Mouse (Mus musculus) right cerebral cortex, postnatal 14 days (tissue): Measurements from ENCODE around the gene Zc3h13.
A peak's percentile ranks its signal among the peaks of the same experiment; 100 is the strongest.

Source experiments
- DNase-seq: peaks from one replicate; pipeline ENCODE4 v3.0.0; 2022

The Zc3h13 gene

DNA sequence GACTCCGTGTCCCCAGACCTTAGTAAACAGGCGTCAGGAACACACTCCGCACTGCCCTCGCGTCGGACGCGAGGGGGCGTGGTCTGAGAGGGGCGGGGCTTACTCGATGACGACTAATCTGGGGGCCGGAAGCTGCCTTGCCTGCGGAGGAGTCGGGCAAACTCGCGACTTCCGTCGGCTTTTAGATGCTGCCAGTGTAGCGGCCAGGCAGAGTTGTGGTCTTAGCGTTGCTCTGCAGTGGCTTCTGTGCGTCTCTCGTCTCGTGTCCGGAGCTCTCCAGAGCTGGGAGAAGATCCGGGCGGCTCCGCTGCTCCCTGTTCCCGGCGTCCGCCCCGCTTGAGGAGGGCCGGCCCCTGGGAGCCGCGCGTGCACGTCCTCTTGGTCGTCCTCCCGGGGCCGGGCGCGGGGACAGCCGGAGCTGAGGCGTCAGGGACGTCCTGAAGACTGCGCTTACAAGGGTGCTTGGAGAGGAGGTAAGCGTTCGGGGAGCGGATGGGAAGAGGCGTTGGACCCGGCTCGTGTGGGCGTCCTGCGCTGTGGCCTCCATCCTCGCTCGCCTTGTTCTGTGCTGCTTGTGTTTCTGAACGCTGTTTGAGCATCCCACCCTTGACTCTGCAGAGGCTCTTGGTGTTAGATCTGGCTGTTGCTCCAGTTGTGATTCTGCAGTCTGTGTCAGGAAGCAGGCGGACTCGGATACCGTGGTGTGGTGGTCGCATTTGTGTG lies at the start of gene Zc3h13:
Zc3h13 (plus strand) TSS at position 181 of the 723 bp plus-strand sequence.
- peak; percentile 94 for DNase-seq

GRCm38 (mm10) chr14:75235552-75235951 lies 48.6 kb upstream of the Zc3h13 start:
- no peak for DNase-seq

DNA sequence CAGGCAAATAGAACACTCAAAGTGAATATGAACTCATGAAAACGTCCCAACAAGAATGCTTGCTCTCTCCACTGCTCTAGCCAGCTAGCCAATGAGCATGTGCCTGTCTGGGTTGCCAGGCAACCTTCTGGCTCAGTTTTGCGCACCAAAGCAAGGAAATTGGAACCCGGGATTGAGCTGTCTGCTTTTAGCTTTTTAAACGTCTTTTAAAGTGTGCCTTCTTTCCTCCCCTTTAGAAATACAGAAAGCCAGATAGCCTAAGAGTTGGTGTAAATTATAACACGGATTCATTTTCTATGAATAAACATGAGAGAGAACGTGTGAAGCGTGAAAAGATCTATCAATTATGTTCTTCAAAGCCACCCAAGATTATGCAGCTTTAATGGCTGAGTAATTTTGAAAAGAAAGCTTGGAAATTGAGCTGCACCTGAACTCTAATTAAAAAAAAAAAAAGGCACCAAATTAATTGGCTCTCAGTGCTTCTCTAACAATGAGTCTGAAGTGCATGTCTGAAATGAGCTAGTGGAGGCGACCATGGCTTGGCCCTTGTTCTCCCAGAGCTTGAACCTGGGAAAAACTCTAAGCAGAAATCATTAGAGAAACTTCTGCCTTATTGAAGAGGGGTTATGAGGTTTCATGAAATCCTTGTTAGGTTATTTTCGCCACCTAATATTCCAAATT lies 48.1 kb upstream of the Zc3h13 start:
- DNase-seq = peak; percentile 21

GRCm38 (mm10) chr14:75236636-75237003 lies 47.6 kb upstream of the Zc3h13 start:
- DNase-seq = no peak

- DNase-seq = no peak
These were observed 47.1 kb upstream of the Zc3h13 start for GRCm38 (mm10) chr14:75237096-75237495.

DNA sequence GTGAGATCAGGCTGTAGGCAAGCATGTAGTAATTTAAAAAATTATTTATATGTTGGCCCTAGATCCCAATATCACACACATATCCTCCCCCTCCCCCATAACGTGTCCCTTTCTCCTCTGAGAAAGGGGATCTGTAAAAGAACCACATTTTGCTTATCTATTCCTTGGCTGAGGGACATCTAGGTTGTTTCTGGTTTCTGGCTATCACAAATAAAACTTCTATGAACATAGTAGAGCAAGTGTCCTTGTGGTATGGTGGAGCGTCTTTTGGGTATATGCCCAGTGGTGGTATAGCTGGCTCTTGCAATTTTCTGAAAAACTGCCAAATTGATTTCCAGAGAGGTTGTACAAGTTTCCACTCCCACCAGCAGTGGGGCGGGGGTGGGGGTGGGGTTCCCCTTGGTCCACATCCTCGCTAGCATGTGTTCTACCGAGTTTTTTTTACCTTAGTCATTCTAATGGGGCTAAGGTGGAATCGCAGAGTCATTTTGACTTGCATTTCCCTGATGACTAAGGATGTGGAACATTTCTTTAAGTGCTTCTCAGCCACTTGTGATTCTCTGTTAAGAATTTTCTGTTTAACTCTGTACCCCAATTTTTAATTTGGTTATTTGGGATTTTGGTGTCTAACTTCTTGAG lies 46.0 kb upstream of the Zc3h13 start:
- DNase-seq = no peak

GRCm38 (mm10) chr14:75242087-75242486 lies 42.1 kb upstream of the Zc3h13 start, which contains the start of gene Cpb2:
Gene Cpb2, plus strand, starts transcription at chr14:75242287.
- no peak for DNase-seq

DNA sequence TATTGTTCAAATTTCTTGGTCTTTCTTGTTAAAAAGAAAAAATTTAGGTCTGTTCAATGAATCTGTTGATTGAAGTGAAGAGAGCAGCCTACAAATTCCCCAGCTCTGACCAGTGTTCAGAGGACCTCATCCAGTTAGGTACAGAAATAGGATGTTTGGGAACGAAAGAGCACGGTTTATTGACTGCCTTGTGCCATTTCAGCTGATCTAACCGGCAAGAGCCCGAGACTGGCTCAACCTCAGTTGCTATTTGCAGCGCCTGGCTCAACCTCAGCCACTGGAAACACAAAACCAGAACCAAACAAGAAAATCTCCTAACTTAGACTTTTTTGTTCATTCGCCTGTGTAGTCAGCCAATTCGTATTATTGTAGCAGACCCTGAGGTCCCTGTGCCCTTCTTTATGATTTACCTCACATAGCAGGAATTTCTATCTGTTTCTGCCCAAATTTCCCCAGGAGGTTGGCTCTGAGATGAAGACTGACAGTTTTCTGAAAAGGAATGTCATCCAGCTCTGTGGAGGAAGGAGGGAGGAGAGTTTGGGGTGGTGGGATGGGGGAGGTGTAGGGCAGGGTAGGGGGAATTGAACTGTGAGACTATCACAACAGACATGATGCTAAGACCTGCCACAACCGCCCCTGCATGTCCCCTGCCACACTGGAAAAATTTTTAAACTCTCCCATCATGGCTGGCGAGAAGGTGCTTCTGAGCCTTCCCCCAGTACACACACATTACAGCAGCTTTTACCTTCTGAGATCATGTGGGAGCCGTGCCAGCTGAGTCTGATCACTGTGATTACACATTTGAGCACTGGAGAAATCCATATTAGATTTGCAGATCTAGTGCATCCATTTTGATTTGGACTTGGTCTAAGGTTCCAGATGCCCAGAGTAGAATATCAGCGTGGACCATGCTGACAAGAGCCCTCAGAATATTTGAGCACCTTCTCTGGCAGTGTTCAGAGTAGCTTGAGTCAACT lies 37.9 kb upstream of the Zc3h13 start:
- DNase-seq = no peak

DNA sequence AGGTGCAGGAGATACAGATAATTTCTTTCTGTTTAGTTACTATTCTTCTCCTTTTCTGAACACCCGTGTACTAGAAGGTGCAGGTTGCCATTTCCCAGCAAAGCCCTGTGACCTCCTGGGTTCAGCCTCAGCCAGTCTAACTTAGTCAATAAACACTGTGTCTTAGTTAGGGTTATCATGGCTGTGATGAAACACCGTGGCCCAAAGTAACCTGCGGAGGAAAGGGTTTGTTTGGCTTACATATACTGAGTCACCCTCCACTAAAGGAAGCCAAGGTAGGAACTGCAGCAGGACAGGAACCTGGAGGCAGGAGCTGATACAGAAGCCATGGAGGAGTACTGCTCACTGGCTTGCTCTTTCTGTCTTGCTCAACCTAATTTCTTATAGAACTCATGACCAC lies 33.7 kb upstream of the Zc3h13 start:
- DNase-seq = no peak

DNA sequence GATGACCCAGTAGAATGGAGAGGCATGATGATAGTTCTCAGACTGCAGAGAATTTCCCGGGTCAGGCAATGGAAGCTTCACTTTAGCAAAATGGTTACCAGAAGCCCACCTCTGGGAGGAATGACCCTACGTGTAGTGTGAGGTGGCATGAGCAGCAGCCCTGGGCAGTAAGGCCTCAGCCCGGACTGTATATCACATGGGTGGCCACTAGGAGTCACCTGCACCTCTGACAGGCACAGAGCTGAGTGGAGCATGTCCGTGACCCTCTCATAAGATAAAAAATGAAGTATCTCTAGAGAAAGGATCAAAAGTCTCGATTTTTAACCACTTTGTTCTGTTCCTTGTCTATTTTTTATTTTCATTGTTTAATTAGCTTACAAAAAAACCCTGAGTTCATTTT lies 27.7 kb upstream of the Zc3h13 start:
- DNase-seq = no peak

- no peak for DNase-seq
These were observed 14.6 kb upstream of the Zc3h13 start for GRCm38 (mm10) chr14:75269531-75269930.

- peak; percentile 6 for DNase-seq
These were observed 4.5 kb upstream of the Zc3h13 start for GRCm38 (mm10) chr14:75279716-75280115.

GRCm38 (mm10) chr14:75280406-75280805 lies 3.8 kb upstream of the Zc3h13 start:
- DNase-seq = no peak

DNA sequence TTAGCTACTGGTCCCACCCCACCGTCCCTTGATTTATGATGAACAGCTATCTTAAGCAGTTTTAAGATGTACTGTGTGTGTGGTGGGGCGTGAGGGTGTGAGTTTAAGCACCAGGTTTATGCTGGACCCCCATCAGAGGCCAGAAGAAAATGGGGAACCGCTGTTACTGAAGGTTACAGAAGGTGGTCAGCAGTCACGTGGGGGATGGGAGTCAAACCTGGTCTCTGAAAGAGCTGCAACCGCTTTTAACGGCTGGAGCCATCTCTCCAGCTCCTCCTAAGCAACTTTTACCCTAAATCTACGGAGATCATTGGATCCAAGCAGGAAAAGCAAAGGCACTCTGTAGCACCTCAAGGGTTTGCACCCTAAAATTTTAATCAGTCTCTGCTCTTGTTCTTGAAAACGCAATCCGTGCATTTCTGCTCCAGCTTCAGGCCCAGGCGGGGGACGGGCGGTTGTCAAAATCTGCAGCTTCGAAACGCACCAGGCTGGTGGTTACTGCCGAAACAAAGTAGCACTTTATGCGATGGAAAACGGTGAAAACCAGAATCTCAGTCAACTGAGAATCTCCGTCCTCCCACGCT lies 472 bp upstream of the Zc3h13 start:
- peak; percentile 5 for DNase-seq

DNA sequence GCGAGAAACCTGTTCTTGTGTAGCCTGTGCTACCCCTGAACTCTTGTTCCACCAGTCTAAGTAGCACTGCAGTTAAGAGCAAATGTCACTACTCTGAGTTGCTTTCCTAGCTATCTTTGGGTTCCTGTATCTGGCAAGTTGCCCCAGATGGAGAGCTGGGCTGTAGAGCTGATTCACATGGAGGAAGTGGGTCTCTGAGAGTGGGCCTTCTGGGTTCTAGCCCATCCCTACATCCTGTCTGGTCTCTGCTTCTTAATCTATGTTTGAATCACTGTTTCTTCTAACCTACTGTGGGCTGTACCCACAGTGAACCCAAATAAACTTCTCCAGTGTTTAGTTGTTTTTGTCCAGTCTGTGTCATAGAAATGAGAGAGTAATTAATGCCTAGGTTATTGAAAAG lies 16.9 kb downstream of the Zc3h13 start:
- no peak for DNase-seq

- DNase-seq = no peak
These were observed 19.6 kb downstream of the Zc3h13 start for GRCm38 (mm10) chr14:75303807-75304206.

DNA sequence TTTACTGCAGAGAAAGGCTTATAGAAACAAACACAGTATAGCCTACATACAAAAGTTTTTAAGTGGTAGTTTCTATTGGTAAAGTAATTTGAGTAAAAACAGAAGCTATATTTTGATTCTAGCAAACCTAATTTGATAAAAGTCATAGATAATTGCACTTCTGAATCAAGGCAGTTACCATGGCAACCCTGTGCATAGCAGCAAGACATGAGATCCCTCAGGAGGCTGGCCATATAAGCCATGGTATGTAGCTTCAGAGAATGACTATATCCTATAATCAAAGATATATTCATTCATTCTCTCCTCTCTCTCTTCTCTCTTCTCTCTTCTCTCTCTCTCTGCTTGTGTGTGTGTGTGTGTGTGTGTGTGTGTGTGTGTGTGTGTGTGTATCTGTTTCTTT lies 23.7 kb downstream of the Zc3h13 start:
- DNase-seq = no peak

DNA sequence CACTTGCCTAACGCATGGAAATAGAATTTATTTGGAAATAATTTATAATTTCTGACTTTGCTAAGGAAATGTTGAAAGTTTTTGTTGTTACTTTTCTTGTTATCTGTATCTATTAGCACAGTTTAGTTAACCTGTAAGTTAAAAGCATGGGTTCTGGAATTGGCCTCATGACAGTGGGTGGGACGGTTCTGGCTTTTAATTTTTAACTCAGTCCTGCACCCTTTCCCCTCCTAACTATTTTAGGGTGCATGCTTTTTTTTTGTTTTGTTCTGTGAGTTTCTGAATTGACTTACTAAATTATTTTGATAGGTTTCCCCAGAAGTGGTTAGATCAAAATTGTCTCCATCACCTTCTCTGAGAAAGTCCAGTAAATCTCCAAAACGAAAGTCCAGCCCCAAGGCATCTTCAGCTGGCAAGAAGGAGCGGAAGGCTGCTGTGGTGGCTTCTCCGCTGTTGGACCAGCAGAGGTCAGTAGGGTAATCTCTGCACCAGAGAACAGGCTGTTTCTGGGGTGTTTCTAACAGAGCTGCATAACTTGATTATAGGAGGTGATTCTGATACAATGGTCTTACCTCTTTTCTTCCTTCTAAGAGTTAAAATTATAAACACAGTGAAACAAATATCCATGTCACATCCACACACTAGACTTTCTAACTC lies 25.3 kb downstream of the Zc3h13 start:
- DNase-seq = no peak

- no peak for DNase-seq
These were observed 30.3 kb downstream of the Zc3h13 start for GRCm38 (mm10) chr14:75314484-75314883.

DNA sequence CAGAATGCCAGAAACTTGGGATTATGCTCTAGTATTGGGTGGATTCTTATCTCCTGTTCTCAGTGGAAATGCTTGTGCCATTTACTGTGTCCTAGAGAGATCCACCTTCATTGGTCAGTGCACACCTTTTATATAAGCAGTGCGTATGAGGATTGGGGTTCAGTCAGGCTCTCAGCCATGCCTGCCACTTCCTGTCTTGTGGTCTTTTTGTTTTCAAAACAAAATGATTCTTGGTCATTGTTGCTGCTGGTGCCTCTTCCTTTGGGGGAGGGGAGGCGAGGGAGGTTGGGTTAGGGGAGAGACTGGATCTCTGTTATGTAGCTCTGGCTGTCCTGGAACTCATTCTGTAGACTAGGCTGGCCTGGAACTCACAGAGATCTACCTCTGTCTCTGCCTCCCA lies 34.6 kb downstream of the Zc3h13 start:
- DNase-seq = no peak

DNA sequence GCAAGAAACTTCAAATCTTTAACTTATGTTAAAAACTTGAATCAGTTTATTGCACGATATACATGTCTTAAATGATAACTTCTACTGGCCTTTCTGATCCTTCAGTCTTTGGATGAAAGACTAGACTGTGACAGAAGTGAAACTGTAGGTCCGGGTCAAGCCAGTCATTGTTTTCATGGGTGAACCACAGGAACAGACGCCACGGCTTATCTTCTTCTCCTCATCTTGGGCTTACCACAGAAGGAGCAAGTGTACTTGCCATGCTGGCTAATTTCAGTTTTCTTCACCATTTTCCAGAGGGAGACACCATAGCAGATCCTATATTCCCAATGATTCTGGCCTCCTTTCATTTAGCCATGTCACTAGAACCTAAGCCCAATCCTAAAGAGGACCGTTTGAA lies 36.1 kb downstream of the Zc3h13 start:
- no peak for DNase-seq

DNA sequence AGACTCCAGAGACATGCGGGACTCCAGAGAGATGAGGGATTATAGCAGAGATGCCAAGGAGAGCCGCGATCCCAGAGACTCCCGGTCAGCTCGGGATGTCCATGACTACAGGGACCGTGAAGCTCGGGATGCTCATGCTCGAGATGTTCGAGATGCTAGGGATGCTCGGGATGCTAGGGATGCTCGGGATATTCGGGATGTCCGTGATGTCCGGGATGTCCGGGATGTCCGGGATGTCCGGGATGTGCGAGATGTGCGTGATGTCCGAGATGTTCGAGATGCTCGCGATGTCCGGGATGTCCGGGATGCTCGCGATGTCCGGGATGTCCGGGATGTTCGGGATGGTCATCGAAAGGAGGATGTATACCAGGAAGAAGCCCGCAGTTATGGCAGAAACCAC lies 39.2 kb downstream of the Zc3h13 start:
- no peak for DNase-seq
